Mouse (Mus musculus): Measurements from ENCODE around the gene Oosp1.

DNA sequence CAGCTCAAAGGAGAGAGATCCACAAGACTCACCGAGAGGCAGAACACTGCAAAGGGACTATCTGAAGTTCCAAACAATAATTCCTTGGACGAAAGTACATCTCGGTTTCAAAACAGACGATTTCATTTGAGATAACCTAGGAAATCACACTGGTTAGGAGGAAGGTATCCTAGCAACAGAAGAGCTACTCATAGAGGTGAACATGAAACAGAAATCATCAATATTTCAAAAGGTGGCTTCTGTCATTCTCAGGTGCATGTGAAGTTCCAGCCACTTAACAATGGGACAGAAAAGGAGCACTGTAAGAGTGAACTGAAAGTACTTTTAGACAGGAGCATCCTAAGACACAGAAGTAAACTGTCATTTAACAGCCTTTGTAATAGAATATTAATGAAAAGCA is 41.4 kb downstream of the Oosp1 start:
- no peak for TF ChIP-seq POLR2A (IDR thresholded peaks at IDR 0.05; ENCODE audit: borderline replicate concordance, extremely low read depth, insufficient read depth, insufficient read length, poor library complexity, severe bottlenecking)
- TF ChIP-seq CTCF (IDR thresholded peaks at IDR 0.05; ENCODE audit: borderline replicate concordance, extremely low read depth, insufficient read depth, insufficient read length), result no peak

All from brain, embryonic 14.5 days (tissue).